Mouse (Mus musculus): ENCODE data around the gene Vdr. TPM values are rescaled to one million over a fixed set of nuclear protein-coding genes. Genes with fewer than 3 reads are reported as not detected.

Gene Vdr
- polyA plus RNA-seq (2012; rRNA removed) = 100 and 151 TPM in 2 replicates

GRCm38 (mm10) chr15:97910530-97910929 lies at the start of gene Vdr:
Gene Vdr (minus strand): TSS chr15:97910630.
- peaks cover 5% of the 10 kb centered on the region; the same call in 1 of the 2 replicates for H3K36me3 ChIP-seq (ENCODE audit: control insufficient read depth, insufficient read depth, low read length)
- no peak within 1 kb of the TSS for H3K27ac ChIP-seq (ENCODE audit: insufficient read depth, low read depth, low read length)
- H3K4me3 ChIP-seq (ENCODE audit: low read depth, low read length) = no peak within 1 kb of the TSS
- no peaks in the 10 kb centered on the region; the same call in 1 of the 2 replicates for H3K27me3 ChIP-seq (ENCODE audit: control insufficient read depth, insufficient read depth, low read length)
- H3K4me1 ChIP-seq (ENCODE audit: control insufficient read depth, insufficient read depth, insufficient read length, low read length) = peaks cover 17% of the 10 kb centered on the region
- TF ChIP-seq CTCF (IDR thresholded peaks at IDR 0.05; ENCODE audit: extremely low read depth, insufficient read length, insufficient replicate concordance, low read depth, low read length) (no peak), POLR2A (IDR thresholded peaks at IDR 0.05; ENCODE audit: low read depth, low read length) (no peak)
- WGBS = 95% methylated on average over 2 of the region's 2 CpGs

DNA sequence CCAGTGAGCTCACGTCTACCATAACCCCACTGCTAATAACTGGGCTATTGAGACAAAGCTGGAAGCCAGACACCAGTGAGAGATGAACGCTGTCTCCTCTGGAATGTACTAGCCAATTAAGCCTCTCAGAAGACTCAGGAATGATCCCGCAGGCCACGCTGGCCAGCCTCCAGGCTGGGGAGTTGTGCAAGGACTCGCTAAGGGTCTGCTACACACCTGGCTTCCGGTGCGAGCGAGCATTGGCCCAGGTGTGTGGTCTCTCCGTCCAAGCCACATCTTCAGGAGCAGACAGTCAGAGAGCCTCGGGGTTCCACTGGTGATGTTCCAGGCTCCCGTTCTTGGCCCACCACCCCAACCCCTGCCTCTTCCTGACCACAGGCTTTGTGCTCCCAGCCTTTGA lies 46.0 kb upstream of the Vdr start:
- H3K27me3 ChIP-seq (ENCODE audit: control insufficient read depth, insufficient read depth, low read length) = no peaks in the 10 kb centered on the region
- 77% methylated on average over 11 of the region's 11 CpGs for WGBS
- TF ChIP-seq CTCF (IDR thresholded peaks at IDR 0.05; ENCODE audit: extremely low read depth, insufficient read length, insufficient replicate concordance, low read depth, low read length) = no peak
- no peak for TF ChIP-seq POLR2A (IDR thresholded peaks at IDR 0.05; ENCODE audit: low read depth, low read length)
- no peak overlapping the region for H3K27ac ChIP-seq (ENCODE audit: insufficient read depth, low read depth, low read length)
- H3K4me3 ChIP-seq (ENCODE audit: low read depth, low read length) = no peak overlapping the region
- H3K36me3 ChIP-seq (ENCODE audit: control insufficient read depth, insufficient read depth, low read length) = no peaks in the 10 kb centered on the region
- peaks cover 2% of the 10 kb centered on the region for H3K4me1 ChIP-seq (ENCODE audit: control insufficient read depth, insufficient read depth, insufficient read length, low read length)

GRCm38 (mm10) chr15:97955742-97956141 lies 45.3 kb upstream of the Vdr start:
- Histone ChIP-seq H3K4me3 (ENCODE audit: low read depth, low read length) (no peak overlapping the region), H3K4me1 (ENCODE audit: control insufficient read depth, insufficient read depth, insufficient read length, low read length) (peaks cover 2% of the 10 kb centered on the region), H3K36me3 (ENCODE audit: control insufficient read depth, insufficient read depth, low read length) (no peaks in the 10 kb centered on the region), H3K27me3 (ENCODE audit: control insufficient read depth, insufficient read depth, low read length) (no peaks in the 10 kb centered on the region), H3K27ac (ENCODE audit: insufficient read depth, low read depth, low read length) (no peak overlapping the region)
- WGBS = 65% methylated on average over 4 of the region's 4 CpGs
- no peak for TF ChIP-seq CTCF (IDR thresholded peaks at IDR 0.05; ENCODE audit: extremely low read depth, insufficient read length, insufficient replicate concordance, low read depth, low read length)
- no peak for TF ChIP-seq POLR2A (IDR thresholded peaks at IDR 0.05; ENCODE audit: low read depth, low read length)

- H3K4me1 ChIP-seq (ENCODE audit: control insufficient read depth, insufficient read depth, insufficient read length, low read length) = peaks cover 2% of the 10 kb centered on the region
- WGBS = 76% methylated on average over 1 of the region's 1 CpGs
- no peak overlapping the region for H3K4me3 ChIP-seq (ENCODE audit: low read depth, low read length)
- H3K36me3 ChIP-seq (ENCODE audit: control insufficient read depth, insufficient read depth, low read length) = no peaks in the 10 kb centered on the region
- TF ChIP-seq CTCF (IDR thresholded peaks at IDR 0.05; ENCODE audit: extremely low read depth, insufficient read length, insufficient replicate concordance, low read depth, low read length) (no peak), POLR2A (IDR thresholded peaks at IDR 0.05; ENCODE audit: low read depth, low read length) (no peak)
- no peak overlapping the region for H3K27ac ChIP-seq (ENCODE audit: insufficient read depth, low read depth, low read length)
- no peaks in the 10 kb centered on the region for H3K27me3 ChIP-seq (ENCODE audit: control insufficient read depth, insufficient read depth, low read length)
Observed at GRCm38 (mm10) chr15:97955286-97955685, 44.9 kb upstream of the Vdr start.

- Histone ChIP-seq H3K4me3 (ENCODE audit: low read depth, low read length) (no peak overlapping the region), H3K4me1 (ENCODE audit: control insufficient read depth, insufficient read depth, insufficient read length, low read length) (peaks cover 2% of the 10 kb centered on the region), H3K36me3 (ENCODE audit: control insufficient read depth, insufficient read depth, low read length) (no peaks in the 10 kb centered on the region), H3K27me3 (ENCODE audit: control insufficient read depth, insufficient read depth, low read length) (no peaks in the 10 kb centered on the region), H3K27ac (ENCODE audit: insufficient read depth, low read depth, low read length) (no peak overlapping the region)
- TF ChIP-seq POLR2A (IDR thresholded peaks at IDR 0.05; ENCODE audit: low read depth, low read length) (no peak), CTCF (IDR thresholded peaks at IDR 0.05; ENCODE audit: extremely low read depth, insufficient read length, insufficient replicate concordance, low read depth, low read length) (no peak)
- 64% methylated on average over 8 of the region's 8 CpGs for WGBS
Observed at GRCm38 (mm10) chr15:97954671-97955070, 44.2 kb upstream of the Vdr start.

GRCm38 (mm10) chr15:97952889-97953189 lies 42.4 kb upstream of the Vdr start:
- no peak overlapping the region for H3K4me3 ChIP-seq (ENCODE audit: low read depth, low read length)
- H3K4me1 ChIP-seq (ENCODE audit: control insufficient read depth, insufficient read depth, insufficient read length, low read length) = peaks cover 4% of the 10 kb centered on the region
- no peak for TF ChIP-seq POLR2A (IDR thresholded peaks at IDR 0.05; ENCODE audit: low read depth, low read length)
- no peak for TF ChIP-seq CTCF (IDR thresholded peaks at IDR 0.05; ENCODE audit: extremely low read depth, insufficient read length, insufficient replicate concordance, low read depth, low read length)
- 51% methylated on average over 4 of the region's 4 CpGs for WGBS
- no peaks in the 10 kb centered on the region for H3K36me3 ChIP-seq (ENCODE audit: control insufficient read depth, insufficient read depth, low read length)
- H3K27me3 ChIP-seq (ENCODE audit: control insufficient read depth, insufficient read depth, low read length) = no peaks in the 10 kb centered on the region
- H3K27ac ChIP-seq (ENCODE audit: insufficient read depth, low read depth, low read length) = no peak overlapping the region

DNA sequence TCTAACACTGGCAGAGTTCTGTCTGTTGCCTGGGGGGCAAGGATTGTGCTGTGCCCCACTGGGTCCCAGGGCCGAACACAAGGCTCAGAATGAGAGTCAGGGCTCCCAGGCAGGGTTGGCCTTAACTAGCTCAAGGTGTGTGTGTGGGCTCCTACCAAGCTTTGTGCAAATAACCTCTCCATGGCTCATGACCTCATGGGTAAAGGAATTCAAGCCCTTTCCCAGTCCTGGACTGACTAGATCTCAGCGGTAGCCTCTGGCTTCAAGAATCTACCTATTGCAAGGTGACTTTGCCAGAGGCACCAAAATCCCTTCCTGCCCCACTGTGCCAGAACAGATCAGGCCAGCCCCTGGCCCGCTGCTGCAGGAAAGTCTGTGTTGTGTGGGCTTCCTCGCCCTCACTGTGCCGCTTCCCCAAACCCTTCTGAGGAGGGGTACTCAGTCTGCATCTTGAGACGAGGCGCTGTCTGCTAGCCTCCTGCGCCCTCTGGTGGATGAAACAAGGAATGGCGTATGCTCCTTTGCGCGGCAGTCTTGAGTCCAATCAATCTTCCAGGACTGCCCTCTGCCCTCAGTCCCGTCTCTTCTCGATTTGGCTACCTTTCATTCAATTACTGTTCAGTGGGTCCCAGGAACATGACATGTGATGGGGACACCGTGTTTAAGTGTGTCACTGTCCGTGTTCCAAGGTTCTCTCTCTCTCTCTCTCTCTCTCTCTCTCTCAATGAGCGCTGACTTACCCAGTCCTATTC lies 41.9 kb upstream of the Vdr start:
- no peak overlapping the region for H3K27ac ChIP-seq (ENCODE audit: insufficient read depth, low read depth, low read length)
- WGBS = 14% methylated on average over 16 of the region's 16 CpGs
- TF ChIP-seq POLR2A (IDR thresholded peaks at IDR 0.05; ENCODE audit: low read depth, low read length) = no peak
- TF ChIP-seq CTCF (IDR thresholded peaks at IDR 0.05; ENCODE audit: extremely low read depth, insufficient read length, insufficient replicate concordance, low read depth, low read length) = peak; percentile 97
- no peaks in the 10 kb centered on the region for H3K27me3 ChIP-seq (ENCODE audit: control insufficient read depth, insufficient read depth, low read length)
- no peak overlapping the region for H3K4me3 ChIP-seq (ENCODE audit: low read depth, low read length)
- no peaks in the 10 kb centered on the region for H3K36me3 ChIP-seq (ENCODE audit: control insufficient read depth, insufficient read depth, low read length)
- peaks cover 4% of the 10 kb centered on the region for H3K4me1 ChIP-seq (ENCODE audit: control insufficient read depth, insufficient read depth, insufficient read length, low read length)
